Mouse (Mus musculus): ENCODE measurements around the gene Ppdpf.

The Ppdpf gene

DNA sequence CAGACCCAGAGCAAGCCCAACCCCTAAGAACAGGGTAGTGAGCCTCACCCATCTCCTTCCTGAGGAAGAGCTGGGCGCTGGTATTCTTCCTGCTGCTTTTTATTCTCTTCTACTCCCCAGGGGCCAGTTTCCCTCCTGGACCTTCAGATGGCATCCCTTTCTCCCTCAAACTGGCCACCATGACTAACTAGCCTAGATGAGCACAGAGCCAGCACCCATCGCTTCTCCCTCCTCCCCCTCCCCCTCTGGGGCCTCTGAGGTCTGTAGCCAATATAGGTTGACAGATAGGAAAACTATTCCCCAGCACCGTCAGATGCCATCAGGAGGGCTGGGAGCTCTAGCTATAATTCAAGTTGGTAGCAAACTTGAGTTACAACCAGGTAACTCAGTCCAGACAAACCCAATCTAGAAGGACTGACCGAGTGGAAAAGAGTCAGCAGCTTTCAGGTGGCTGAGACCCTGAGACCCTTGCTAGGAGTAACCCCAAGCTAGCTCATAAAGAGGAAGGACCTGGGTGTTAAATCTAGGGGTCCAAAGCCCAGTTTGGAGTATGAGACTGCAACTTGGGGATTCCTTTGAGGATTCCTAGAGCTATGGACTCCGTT, 31.9 kb downstream of the Ppdpf start:
- no peak for DNase-seq (ENCODE audit: low read depth, low spot score)

DNA sequence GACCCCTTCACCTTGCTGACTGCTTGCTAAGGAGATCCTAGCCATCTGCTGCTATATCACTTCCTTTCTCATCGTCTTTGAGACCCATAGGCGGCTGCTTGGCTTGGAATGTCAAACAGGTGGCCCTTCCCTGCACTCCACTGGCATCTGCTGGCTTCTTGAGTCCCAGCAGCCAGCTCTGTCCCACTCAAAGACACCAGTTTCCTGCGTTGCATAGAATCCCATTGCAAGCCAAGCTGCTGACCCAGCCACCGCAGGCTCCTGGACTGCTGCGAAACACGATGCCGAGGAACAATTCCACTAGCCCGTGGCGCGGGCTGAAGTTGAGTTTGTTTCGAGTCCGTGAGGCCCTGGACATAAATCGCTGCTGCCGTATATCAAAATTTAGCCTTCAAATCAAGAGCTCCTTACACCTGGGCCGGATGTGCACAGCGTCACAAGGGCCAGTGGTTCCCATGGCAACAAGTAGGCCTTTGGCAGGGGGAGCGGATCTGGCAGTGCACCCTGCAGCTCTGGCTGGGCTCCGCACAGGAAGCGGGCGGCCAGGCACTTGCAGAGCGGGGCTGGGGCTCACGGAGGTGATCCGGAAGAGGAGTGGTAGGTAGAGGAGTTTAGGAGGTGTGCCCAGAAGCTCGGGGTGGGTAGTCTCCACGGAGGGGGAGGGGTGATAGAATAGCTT, 32.6 kb downstream of the Ppdpf start, which contains the start of gene Fndc11:
Fndc11 (plus strand) TSS at position 476 of the 679 bp plus-strand sequence.
- DNase-seq (ENCODE audit: low read depth, low spot score) = peak; percentile 69

DNA sequence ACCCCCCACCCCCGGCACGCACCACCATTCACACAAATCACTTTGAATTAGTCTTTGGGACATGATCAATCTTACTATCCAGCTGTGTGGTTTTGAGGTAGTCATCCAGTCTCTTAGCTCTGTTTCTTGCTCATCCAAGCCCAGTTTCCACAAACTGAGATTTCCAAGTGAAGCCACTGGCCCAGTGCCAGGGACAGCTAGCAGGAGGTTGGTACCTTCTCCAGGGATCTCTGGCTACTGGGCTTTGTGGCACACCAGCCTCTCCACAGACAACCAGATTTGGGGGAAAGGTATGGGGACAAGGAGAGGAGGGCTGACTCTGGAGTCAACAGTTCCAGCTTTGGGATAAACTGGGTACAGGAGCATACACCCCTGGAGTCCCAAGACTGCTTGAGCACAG, 33.3 kb downstream of the Ppdpf start:
- no peak for DNase-seq (ENCODE audit: low read depth, low spot score)

DNA sequence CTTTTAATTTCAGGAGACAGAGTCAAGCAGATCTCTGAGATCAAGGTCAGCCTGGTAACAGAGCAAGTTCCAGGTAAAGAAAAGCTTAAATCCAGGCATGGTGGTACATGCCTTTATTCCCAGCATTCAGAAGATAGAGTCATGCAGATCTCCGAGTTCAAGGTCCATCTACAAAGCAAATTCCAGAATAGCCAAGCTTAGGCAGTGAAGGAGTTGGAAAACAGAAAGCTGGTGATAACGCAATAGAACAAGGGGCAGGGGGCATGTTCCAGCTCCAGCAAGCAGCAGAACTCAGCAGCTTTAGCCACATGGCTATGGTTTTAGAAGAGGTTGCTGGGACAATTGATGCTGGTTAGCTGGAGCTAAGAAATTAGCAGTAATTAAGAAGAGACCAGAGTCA, 37.9 kb downstream of the Ppdpf start:
- no peak for DNase-seq (ENCODE audit: low read depth, low spot score)

DNA sequence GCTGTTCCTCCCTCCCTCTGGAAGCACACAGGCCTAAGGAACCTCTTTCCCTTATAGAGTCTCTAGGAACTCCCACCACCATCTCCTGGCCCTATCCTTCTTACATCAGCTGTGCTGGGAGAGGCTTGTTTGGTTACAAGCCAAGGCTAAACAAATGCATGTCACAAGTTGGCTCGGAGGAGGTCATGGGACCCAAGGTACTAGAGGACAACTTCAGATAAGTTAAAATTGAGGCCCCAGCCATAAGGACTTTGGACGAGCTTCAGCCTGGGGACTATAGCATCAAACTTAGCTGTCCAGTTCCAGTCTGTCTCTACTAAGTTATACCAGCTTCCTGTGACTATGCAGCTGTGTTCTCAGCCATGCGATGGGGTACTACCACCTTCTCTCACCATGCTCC, 40.1 kb downstream of the Ppdpf start:
- DNase-seq (ENCODE audit: low read depth, low spot score) = no peak

DNA sequence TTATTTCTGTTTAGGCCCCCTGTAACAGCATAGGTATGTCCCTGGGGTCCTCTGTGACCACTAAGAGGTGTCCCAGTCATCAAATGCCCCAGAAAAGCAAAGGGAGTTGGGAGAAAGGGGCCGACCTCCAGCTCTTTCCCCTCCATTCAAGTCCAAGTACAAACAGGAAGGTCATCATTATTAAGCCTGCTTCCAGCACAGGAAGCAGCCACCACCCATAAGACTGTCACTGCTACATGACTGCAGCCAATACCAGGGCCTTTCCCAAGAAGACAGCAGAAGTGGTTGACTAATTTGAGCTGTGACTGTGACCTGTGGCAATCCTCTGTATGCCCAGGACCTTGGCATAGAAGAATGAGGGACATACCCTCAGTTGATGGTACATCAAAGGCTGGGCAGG, 41.3 kb downstream of the Ppdpf start:
- no peak for DNase-seq (ENCODE audit: low read depth, low spot score)

DNA sequence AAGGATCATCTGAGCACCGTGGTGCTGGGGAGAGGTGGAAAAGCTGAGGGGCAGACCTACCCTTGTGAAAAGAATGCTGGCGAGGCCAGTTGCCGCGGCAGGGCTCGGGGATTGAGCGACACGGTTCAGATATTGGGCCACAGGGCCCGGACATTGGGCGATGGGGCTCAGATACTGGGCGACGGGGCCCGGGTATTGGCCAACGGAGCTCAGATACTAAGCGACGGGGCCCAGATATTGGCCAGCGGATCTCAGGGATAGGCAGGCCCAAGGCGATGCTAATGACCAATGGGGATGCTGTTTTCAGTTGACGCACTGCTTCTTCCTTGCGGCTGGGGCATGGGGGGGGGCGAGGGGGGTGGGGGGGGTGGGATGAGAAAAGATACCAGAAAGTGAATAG, 44.1 kb downstream of the Ppdpf start:
- DNase-seq (ENCODE audit: low read depth, low spot score) = no peak

DNA sequence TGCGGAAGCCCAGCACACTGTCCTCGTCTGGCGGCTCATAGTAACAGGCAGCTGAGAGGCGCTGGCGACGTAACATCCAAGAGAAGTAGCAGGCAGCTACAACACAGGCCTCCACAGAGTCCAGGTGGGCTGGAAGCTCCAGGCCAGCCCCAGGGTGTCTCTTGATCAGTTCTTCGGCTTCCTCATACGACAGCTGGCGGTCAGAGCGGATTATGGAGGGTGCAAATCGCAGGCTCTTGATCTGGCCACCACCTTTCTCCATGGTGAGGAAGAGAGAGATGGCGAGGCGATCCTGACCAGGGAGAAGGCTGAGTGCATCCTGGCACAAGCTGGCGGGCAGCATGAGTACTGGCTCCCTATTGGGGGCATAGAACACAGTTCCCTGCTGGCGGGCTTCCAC, 46.4 kb downstream of the Ppdpf start:
- DNase-seq (ENCODE audit: low read depth, low spot score) = no peak

DNA sequence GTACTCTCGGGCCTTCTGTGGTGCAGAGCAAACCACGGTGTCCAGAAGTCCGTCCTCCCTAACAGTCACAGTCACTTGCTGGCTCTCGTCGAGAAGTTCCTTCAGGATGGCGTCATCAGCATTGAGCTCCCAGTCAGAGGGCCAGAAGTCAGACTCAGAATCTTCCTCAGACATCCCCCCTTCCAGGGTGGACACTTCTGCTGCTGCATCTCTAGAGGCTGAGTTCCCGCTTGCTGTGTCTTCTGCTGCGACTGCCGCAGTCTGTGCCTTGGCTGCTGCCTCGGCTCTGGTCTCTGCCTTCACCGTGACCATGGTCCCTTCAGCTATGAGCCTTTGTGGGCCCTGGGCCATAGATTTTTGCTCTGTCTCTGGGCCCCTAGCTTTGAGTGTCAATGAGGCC, 47.6 kb downstream of the Ppdpf start:
- no peak for DNase-seq (ENCODE audit: low read depth, low spot score)

DNA sequence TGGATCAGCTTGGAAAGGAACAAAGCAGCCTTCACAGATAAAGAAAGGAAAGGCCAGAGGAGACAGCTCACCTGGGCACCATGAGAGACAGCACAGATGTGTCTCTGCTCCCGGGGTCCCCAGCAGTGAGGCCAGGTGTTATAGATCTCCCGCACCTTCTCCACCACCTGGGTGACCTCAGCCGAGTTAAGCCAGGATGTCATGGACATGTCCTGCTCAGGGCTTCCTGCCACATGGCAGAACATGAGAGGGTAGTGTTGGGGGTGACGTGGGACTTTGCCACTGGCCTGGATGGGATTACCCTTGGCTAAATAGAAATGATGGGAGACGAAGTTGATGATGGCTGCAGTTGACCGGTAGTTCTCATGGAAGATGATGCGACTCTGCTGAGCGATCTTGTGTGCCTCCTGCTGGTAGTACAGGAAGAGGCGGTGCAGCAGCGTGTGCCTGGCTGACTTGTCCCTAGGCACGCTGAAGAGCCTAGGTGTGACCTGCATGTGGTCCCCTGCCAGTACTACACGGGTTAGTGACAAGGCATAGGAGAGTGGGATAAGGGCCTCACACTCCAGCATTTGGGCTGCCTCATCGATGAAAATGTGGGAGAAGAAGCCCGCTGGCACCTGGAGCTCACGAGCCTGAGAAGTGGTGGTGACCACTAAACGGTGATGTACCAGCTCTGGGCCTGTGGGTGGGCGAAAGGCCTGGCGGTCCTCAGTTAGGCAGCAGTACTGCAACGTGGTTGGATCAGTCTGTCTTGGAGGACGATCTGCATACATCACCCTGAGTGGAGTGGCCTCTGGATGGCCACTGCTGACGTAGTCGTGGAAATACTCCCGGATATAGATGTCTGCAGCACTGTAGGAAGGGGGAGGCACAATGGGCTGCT, 48.9 kb downstream of the Ppdpf start:
- no peak for DNase-seq (ENCODE audit: low read depth, low spot score)

DNA sequence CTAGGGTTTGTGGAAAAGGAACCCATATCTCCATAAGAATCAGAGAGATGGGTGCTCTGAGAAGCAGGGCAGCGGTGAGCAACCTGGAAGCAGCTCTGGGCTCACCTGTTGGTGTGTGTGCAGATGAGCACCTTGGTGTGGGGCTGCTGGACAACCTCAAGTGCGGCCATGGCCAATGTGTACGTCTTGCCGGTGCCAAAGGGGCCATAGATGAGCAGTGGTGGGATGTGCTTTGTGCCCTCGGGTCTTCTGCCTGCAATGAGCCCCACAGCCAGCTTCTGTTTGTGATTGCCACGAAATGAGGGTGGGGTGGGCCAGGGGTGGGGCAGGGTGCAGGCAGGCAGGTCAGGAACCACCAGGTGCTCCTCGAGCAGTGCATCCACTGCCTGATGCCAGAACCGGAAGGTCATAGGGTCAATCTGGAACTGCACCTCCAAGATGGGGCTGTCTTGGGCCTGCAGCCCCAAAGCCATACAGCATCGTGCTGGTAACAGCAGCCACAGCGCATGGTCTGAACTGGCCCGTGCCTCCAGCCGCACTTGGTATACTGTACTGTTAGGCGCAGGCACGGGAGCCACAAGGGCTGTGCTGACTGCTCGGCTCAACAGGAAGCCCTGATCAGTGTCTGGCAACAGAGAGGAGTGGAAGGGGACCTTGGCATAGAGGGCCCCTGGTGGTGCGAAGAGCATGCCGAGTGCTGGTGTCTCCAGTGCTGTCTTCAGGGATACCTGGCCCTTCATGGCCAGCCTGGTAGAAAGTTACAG, 50.4 kb downstream of the Ppdpf start:
- DNase-seq (ENCODE audit: low read depth, low spot score) = no peak

DNA sequence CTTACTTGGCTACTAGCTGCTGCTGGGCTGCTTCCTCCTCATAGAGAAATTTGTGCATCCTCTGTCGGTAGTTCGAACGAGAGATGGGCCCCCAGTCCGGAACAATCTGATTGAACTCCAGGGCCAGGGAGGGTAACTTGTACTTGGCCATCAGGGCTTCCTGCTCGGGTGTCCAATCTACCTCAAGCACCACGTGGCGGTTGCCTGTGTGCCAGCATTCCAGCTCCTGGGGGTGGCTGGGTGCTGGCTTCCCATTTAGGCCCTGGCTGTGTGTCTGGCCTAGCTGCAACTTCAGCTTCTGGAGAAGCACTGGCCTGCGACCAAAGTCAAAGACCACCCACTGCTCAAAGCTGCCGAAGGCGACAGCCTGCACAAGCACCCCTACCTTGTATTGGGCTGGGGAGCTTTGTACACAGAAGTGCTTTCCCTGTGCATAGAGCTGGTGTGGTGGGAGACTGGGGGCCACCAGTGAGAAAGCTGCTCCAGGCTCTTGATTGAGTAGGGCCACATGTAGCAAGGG, 51.1 kb downstream of the Ppdpf start:
- DNase-seq (ENCODE audit: low read depth, low spot score) = no peak

Measured in embryo, embryonic 11.5 days (tissue).